Mouse (Mus musculus): ENCODE measurements around the gene Nt5c3b. TPM values are rescaled to one million over a fixed set of nuclear protein-coding genes. Genes with fewer than 3 reads are reported as not detected.

The Nt5c3b gene
- polyA plus RNA-seq, 1 experiment from 2014 or later: 31.6 TPM

GRCm38 (mm10) chr11:100394353-100395074, 47.1 kb downstream of the Nt5c3b start:
- no peaks in the 10 kb centered on the region for H3K27me3 ChIP-seq (replicated peaks; ENCODE audit: control insufficient read depth, insufficient read depth, low read length)
- 37% methylated on average over 5 of the region's 5 CpGs for WGBS
- TF ChIP-seq CTCF (IDR thresholded peaks at IDR 0.05; ENCODE audit: low read depth): no peak
- H3K9me3 ChIP-seq (ENCODE audit: control insufficient read depth): no peaks in the 10 kb centered on the region
- H3K4me1 ChIP-seq (replicated peaks; ENCODE audit: control insufficient read depth, insufficient read depth, low read length): peaks cover 18% of the 10 kb centered on the region
- H3K36me3 ChIP-seq (ENCODE audit: control insufficient read depth, insufficient read depth): no peaks in the 10 kb centered on the region; the same call in 1 of the 2 replicates
- H3K4me2 ChIP-seq (replicated peaks; ENCODE audit: low read depth): peak overlapping the region; percentile 84
- H3K9ac ChIP-seq (ENCODE audit: low read depth, low read length): no peak overlapping the region
- H3K27ac ChIP-seq (ENCODE audit: low read depth, low read length): peak overlapping the region; percentile 62; the same call in 1 of the 2 replicates
- H3K4me3 ChIP-seq (ENCODE audit: low read depth, low read length): 0 out of 2 replicates have a peak overlapping the region, but pooled peaks have one; percentile 83
- no peak for ATAC-seq

- Histone ChIP-seq H3K4me2 (replicated peaks; ENCODE audit: low read depth) (peak overlapping the region; percentile 40), H3K27me3 (replicated peaks; ENCODE audit: control insufficient read depth, insufficient read depth, low read length) (no peaks in the 10 kb centered on the region), H3K4me1 (replicated peaks; ENCODE audit: control insufficient read depth, insufficient read depth, low read length) (peaks cover 18% of the 10 kb centered on the region), H3K4me3 (ENCODE audit: low read depth, low read length) (no peak overlapping the region), H3K27ac (ENCODE audit: low read depth, low read length) (0 out of 2 replicates have a peak overlapping the region, but pooled peaks have one; percentile 6), H3K9ac (ENCODE audit: low read depth, low read length) (no peak overlapping the region), H3K36me3 (ENCODE audit: control insufficient read depth, insufficient read depth) (no peaks in the 10 kb centered on the region; the same call in 1 of the 2 replicates), H3K9me3 (ENCODE audit: control insufficient read depth) (no peaks in the 10 kb centered on the region)
- ATAC-seq: no peak
- WGBS: 51% methylated on average over 7 of the region's 7 CpGs
- no peak for TF ChIP-seq CTCF (IDR thresholded peaks at IDR 0.05; ENCODE audit: low read depth)
These were observed 47.9 kb downstream of the Nt5c3b start for GRCm38 (mm10) chr11:100393733-100394132.

- H3K4me1 ChIP-seq (replicated peaks; ENCODE audit: control insufficient read depth, insufficient read depth, low read length): peaks cover 22% of the 10 kb centered on the region
These were observed 48.6 kb downstream of the Nt5c3b start for GRCm38 (mm10) chr11:100392958-100393357.

GRCm38 (mm10) chr11:100391884-100392345, 49.7 kb downstream of the Nt5c3b start:
- H3K36me3 ChIP-seq (ENCODE audit: control insufficient read depth, insufficient read depth): no peaks in the 10 kb centered on the region; the same call in 1 of the 2 replicates
- no peaks in the 10 kb centered on the region for H3K27me3 ChIP-seq (replicated peaks; ENCODE audit: control insufficient read depth, insufficient read depth, low read length)
- H3K4me2 ChIP-seq (replicated peaks; ENCODE audit: low read depth): no peak overlapping the region
- no peak for TF ChIP-seq CTCF (IDR thresholded peaks at IDR 0.05; ENCODE audit: low read depth)
- ATAC-seq: no peak
- 92% methylated on average over 7 of the region's 7 CpGs for WGBS
- H3K27ac ChIP-seq (ENCODE audit: low read depth, low read length): no peak overlapping the region
- no peak overlapping the region for H3K4me3 ChIP-seq (ENCODE audit: low read depth, low read length)
- no peak overlapping the region for H3K9ac ChIP-seq (ENCODE audit: low read depth, low read length)
- H3K9me3 ChIP-seq (ENCODE audit: control insufficient read depth): no peaks in the 10 kb centered on the region
- peaks cover 30% of the 10 kb centered on the region for H3K4me1 ChIP-seq (replicated peaks; ENCODE audit: control insufficient read depth, insufficient read depth, low read length)

More at GRCm38 (mm10) chr11:100392958-100393357, 48.6 kb downstream of the Nt5c3b start:
- TF ChIP-seq CTCF (IDR thresholded peaks at IDR 0.05; ENCODE audit: low read depth): no peak
- 63% methylated on average over 5 of the region's 5 CpGs for WGBS
- Histone ChIP-seq H3K9me3 (ENCODE audit: control insufficient read depth) (no peaks in the 10 kb centered on the region), H3K27me3 (replicated peaks; ENCODE audit: control insufficient read depth, insufficient read depth, low read length) (no peaks in the 10 kb centered on the region), H3K4me2 (replicated peaks; ENCODE audit: low read depth) (no peak overlapping the region; the same call in 1 of the 2 replicates), H3K36me3 (ENCODE audit: control insufficient read depth, insufficient read depth) (no peaks in the 10 kb centered on the region; the same call in 1 of the 2 replicates), H3K4me3 (ENCODE audit: low read depth, low read length) (no peak overlapping the region), H3K9ac (ENCODE audit: low read depth, low read length) (no peak overlapping the region), H3K27ac (ENCODE audit: low read depth, low read length) (peak overlapping the region; percentile 35; the same call in 1 of the 2 replicates)
- no peak for ATAC-seq

GRCm38 (mm10) chr11:100391081-100391883, 50.3 kb downstream of the Nt5c3b start:
- H3K9ac ChIP-seq (ENCODE audit: low read depth, low read length): no peak overlapping the region
- H3K36me3 ChIP-seq (ENCODE audit: control insufficient read depth, insufficient read depth): peaks cover 2% of the 10 kb centered on the region
- peak; percentile 45 for TF ChIP-seq CTCF (IDR thresholded peaks at IDR 0.05; ENCODE audit: low read depth)
- no peaks in the 10 kb centered on the region for H3K9me3 ChIP-seq (ENCODE audit: control insufficient read depth)
- peaks cover 36% of the 10 kb centered on the region for H3K4me1 ChIP-seq (replicated peaks; ENCODE audit: control insufficient read depth, insufficient read depth, low read length)
- 0 out of 2 replicates have a peak overlapping the region, but pooled peaks have one; percentile 15 for H3K27ac ChIP-seq (ENCODE audit: low read depth, low read length)
- H3K27me3 ChIP-seq (replicated peaks; ENCODE audit: control insufficient read depth, insufficient read depth, low read length): no peaks in the 10 kb centered on the region
- H3K4me2 ChIP-seq (replicated peaks; ENCODE audit: low read depth): no peak overlapping the region
- ATAC-seq: no peak; the same call in 1 of the 2 replicates
- no peak overlapping the region for H3K4me3 ChIP-seq (ENCODE audit: low read depth, low read length)
- 45% methylated on average over 9 of the region's 9 CpGs for WGBS

- WGBS: 37% methylated on average over 8 of the region's 8 CpGs
- TF ChIP-seq CTCF (IDR thresholded peaks at IDR 0.05; ENCODE audit: low read depth): no peak
- H3K36me3 ChIP-seq (ENCODE audit: control insufficient read depth, insufficient read depth): peaks cover 15% of the 10 kb centered on the region
- H3K27me3 ChIP-seq (replicated peaks; ENCODE audit: control insufficient read depth, insufficient read depth, low read length): no peaks in the 10 kb centered on the region
- no peak overlapping the region for H3K4me2 ChIP-seq (replicated peaks; ENCODE audit: low read depth)
- peak overlapping the region; percentile 57 for H3K27ac ChIP-seq (ENCODE audit: low read depth, low read length)
- ATAC-seq: no peak
- H3K9ac ChIP-seq (ENCODE audit: low read depth, low read length): no peak overlapping the region
- no peak overlapping the region for H3K4me3 ChIP-seq (ENCODE audit: low read depth, low read length)
- peaks cover 36% of the 10 kb centered on the region for H3K4me1 ChIP-seq (replicated peaks; ENCODE audit: control insufficient read depth, insufficient read depth, low read length)
- no peaks in the 10 kb centered on the region for H3K9me3 ChIP-seq (ENCODE audit: control insufficient read depth)
These were observed 51.6 kb downstream of the Nt5c3b start for GRCm38 (mm10) chr11:100389931-100390445.

All from intestine, postnatal 0 days (tissue).